Mouse (Mus musculus): ENCODE data around the gene Krcc1.

DNA sequence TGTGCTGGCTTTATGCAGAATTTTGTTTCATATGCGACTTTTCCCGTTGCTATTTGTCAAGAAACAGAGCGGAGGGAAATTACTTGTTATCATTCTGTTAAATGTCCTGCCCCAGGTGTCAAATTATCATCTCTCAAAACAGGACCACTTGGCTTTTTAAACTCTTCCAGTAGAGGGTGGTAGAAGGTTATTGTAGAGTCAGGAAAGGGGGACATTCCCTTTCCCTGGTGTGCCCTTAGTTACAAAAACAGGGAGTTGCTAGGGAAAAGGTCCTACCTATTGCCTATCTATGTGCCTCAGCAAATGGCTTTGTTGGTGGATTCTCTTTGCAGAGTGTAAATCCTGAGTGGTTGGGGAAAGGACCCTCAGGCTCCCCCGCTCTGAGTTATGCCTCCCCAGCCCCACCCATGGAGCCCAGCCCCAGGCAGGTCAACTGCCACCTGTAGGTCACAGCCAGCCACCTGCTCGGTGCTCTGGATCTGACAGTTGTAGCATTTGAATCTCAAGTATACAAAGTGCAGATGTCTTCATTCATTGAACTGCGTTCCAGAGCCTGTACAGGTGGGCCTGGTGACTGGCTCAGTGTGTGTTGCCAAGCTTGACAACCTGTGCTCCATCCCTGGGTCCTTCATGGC, 30.7 kb downstream of the Krcc1 start:
- TF ChIP-seq CTCF (IDR thresholded peaks at IDR 0.05 in 2 of 3, conservative IDR thresholded peaks at IDR 0.05 in 1 of 3; ENCODE audit: control insufficient read depth in 1 of 3, insufficient read depth in 1 of 3, low read depth in 2 of 3, low read length in 3 of 3, poor library complexity in 1 of 3, severe bottlenecking in 1 of 3) = no peak; a peak in 1 of 6 replicates
- TF ChIP-seq USF2 (IDR thresholded peaks at IDR 0.05; ENCODE audit: borderline replicate concordance in 1 of 2, insufficient read depth in 1 of 2, low read depth in 1 of 2, low read length in 2 of 2) = no peak
- TF ChIP-seq MAZ (IDR thresholded peaks at IDR 0.05; ENCODE audit: low read depth, low read length) = no peak
- no peak for TF ChIP-seq HCFC1 (IDR thresholded peaks at IDR 0.05; ENCODE audit: low read depth, low read length)
- TF ChIP-seq SIN3A (IDR thresholded peaks at IDR 0.05; ENCODE audit: low read length) = no peak
- TF ChIP-seq ZC3H11A (IDR thresholded peaks at IDR 0.05; ENCODE audit: low read depth, low read length) = no peak
- TF ChIP-seq ELF1 (IDR thresholded peaks at IDR 0.05; ENCODE audit: low read depth, low read length) = no peak
- TF ChIP-seq GATA1 (IDR thresholded peaks at IDR 0.05; ENCODE audit: low read depth, low read length) = no peak
- TF ChIP-seq USF1 (IDR thresholded peaks at IDR 0.05; ENCODE audit: low read depth, low read length) = no peak
- TF ChIP-seq POLR2AphosphoS2 (IDR thresholded peaks at IDR 0.05; ENCODE audit: low read length) = no peak
- no peak for TF ChIP-seq ZNF384 (IDR thresholded peaks at IDR 0.05; ENCODE audit: low read depth, low read length)
- no peak for TF ChIP-seq POLR2A (IDR thresholded peaks at IDR 0.05; ENCODE audit: control insufficient read depth in 1 of 2, insufficient read depth in 1 of 2, low read depth in 1 of 2, low read length in 2 of 2, poor library complexity in 1 of 2)
